9 mouse cellular contexts compared by ENCODE assay signal in the genomic region with DNA sequence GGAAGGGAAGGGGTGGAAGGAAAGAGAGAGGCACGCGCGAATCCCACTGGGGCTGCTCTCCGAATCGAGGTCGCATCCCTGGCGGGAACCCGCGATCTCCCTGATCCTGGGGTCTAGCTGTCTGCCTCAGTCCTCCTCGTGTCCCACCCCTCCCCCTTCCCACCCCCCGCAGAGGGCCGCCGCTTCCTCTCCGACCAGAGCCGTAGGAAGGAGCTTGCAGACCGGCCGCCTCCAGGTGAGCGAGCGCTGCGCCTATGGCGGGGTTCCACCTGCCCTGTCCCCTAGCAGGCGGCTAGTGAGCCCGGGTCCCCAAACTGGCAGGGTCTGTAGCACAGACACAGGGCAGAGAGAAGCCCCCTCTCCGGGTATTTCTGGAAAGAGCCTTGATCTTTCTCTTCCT. TPM values are rescaled to one million over a fixed set of nuclear protein-coding genes. Genes with fewer than 3 reads are reported as not detected.
DNase-seq lines count a peak whose midpoint lies in the region; ATAC-seq lines count a peak whose summit lies in the region.
"Had no signal": no experiment of that assay in that cellular context is flagged by ENCODE, and none has a peak within 500 bp of the region (broad histone marks: within the 10 kb centered on the region; RNA-seq: fewer than 3 reads in every experiment).

No protein-coding gene starts in this region.

- ATAC-seq in kidney, embryonic 15.5 days (replicated peaks; ENCODE audit: low FRiP score) = 0 out of 2 replicates have a peak, but pooled peaks have one; percentile 36
- ATAC-seq in forebrain, embryonic 12.5 days (ENCODE audit: low FRiP score) = peak; percentile 46; the same call in 1 of the 2 replicates
- no peak for ATAC-seq in limb, embryonic 15.5 days (ENCODE audit: insufficient number of reproducible peaks, low FRiP score, low TSS enrichment, low read depth)
- ATAC-seq in erythroblast, adult 5-6 weeks (replicated peaks; ENCODE audit: low FRiP score, poor library complexity, severe bottlenecking) = no peak

- H3K27ac ChIP-seq in kidney, embryonic 15.5 days = no peak overlapping the region
- H3K27ac ChIP-seq in forebrain, embryonic 12.5 days = no peak overlapping the region
- no peak overlapping the region for H3K27ac ChIP-seq in limb, embryonic 15.5 days

- peak overlapping the region; percentile 39; the same call in 1 of the 2 replicates for H3K9ac ChIP-seq in kidney, embryonic 15.5 days
- peak overlapping the region; percentile 44; the same call in 1 of the 2 replicates for H3K9ac ChIP-seq in forebrain, embryonic 12.5 days
- H3K9ac ChIP-seq in limb, embryonic 15.5 days = no peak overlapping the region

- H3K27me3 ChIP-seq in kidney, embryonic 15.5 days = peaks cover 43% of the 10 kb centered on the region
- H3K27me3 ChIP-seq in forebrain, embryonic 12.5 days = peaks cover 41% of the 10 kb centered on the region
- peaks cover 24% of the 10 kb centered on the region for H3K27me3 ChIP-seq in limb, embryonic 15.5 days
- H3K27me3 ChIP-seq: CH12.LX had no signal

- peak overlapping the region; percentile 39 for H3K4me3 ChIP-seq in kidney, embryonic 15.5 days (replicated peaks)
- H3K4me3 ChIP-seq in forebrain, embryonic 12.5 days (replicated peaks) = peak overlapping the region; percentile 36
- peak overlapping the region; percentile 11 for H3K4me3 ChIP-seq in limb, embryonic 15.5 days

- under 1% methylated on average over 24 of the region's 24 CpGs for whole genome bisulfite sequencing in kidney, embryonic 15.5 days
- WGBS in forebrain, embryonic 12.5 days = under 1% methylated on average over 24 of the region's 24 CpGs
- under 1% methylated on average over 24 of the region's 24 CpGs for WGBS in limb, embryonic 15.5 days

- no peak for DNase-seq in kidney, adult 8-10 months
- peak; percentile 37 for DNase-seq in retina, postnatal 1 day
- no peak for DNase-seq in adrenal gland, adult (ENCODE audit: inconsistent age in 2 of 2, low spot score in 1 of 2)
- no peak for DNase-seq in thymus, postnatal 10 days (ENCODE audit: low spot score in 2 of 2)

- H3K4me2 ChIP-seq in kidney, embryonic 15.5 days = peak overlapping the region; percentile 74
- H3K4me2 ChIP-seq in forebrain, embryonic 12.5 days = peak overlapping the region; percentile 60
- H3K4me2 ChIP-seq in limb, embryonic 15.5 days = peak overlapping the region; percentile 24; the same call in 1 of the 2 replicates

- no peaks in the 10 kb centered on the region for H3K9me3 ChIP-seq in kidney, embryonic 15.5 days (replicated peaks)
- H3K9me3 ChIP-seq in forebrain, embryonic 12.5 days = no peaks in the 10 kb centered on the region
- H3K9me3 ChIP-seq in limb, embryonic 15.5 days = no peaks in the 10 kb centered on the region

- no peaks in the 10 kb centered on the region for H3K36me3 ChIP-seq in kidney, embryonic 15.5 days
- H3K36me3 ChIP-seq in forebrain, embryonic 12.5 days (replicated peaks) = no peaks in the 10 kb centered on the region
- peaks cover 3% of the 10 kb centered on the region; the same call in 1 of the 2 replicates for H3K36me3 ChIP-seq in limb, embryonic 15.5 days

- H3K4me1 ChIP-seq in kidney, embryonic 15.5 days = peaks cover 12% of the 10 kb centered on the region
- H3K4me1 ChIP-seq in forebrain, embryonic 12.5 days = peaks cover 20% of the 10 kb centered on the region
- H3K4me1 ChIP-seq in limb, embryonic 15.5 days = peaks cover 5% of the 10 kb centered on the region

RNA-seq across cellular contexts. Expression of a gene that starts 1.4 kb away (rescaled TPM):
- polyA plus RNA-seq in kidney, embryonic 15.5 days (2015; fragmentation: Nextera tagmentation; extraction: Ambion mirVana) = 0.59 and 1.1 TPM in 2 replicates
- 0.46 and 1.0 TPM in 2 replicates for polyA plus RNA-seq in forebrain, embryonic 12.5 days (2016; fragmentation: Nextera tagmentation; extraction: Ambion mirVana)
- 0.65 and 0.76 TPM in 2 replicates for polyA plus RNA-seq in limb, embryonic 15.5 days (2015; fragmentation: Nextera tagmentation; extraction: Ambion mirVana)
- not detected in 2 replicates for total RNA-seq in erythroblast, adult 5-6 weeks (2015; ENCODE audit: low replicate concordance)
- total RNA-seq in erythroblast, adult 5-6 weeks (2017; ENCODE audit: low replicate concordance) = 1.8 TPM in 1 of 2 replicates, not detected in the other

RNA-seq across cellular contexts. Expression of a gene that starts 27.6 kb away (rescaled TPM):
- polyA plus RNA-seq in kidney, embryonic 15.5 days (2015; fragmentation: Nextera tagmentation; extraction: Ambion mirVana) = 101 and 103 TPM in 2 replicates
- 93.1 and 95.5 TPM in 2 replicates for polyA plus RNA-seq in forebrain, embryonic 12.5 days (2016; fragmentation: Nextera tagmentation; extraction: Ambion mirVana)
- 130 and 132 TPM in 2 replicates for polyA plus RNA-seq in limb, embryonic 15.5 days (2015; fragmentation: Nextera tagmentation; extraction: Ambion mirVana)
- 6.3 and 13.2 TPM in 2 replicates for total RNA-seq in erythroblast, adult 5-6 weeks (2015; ENCODE audit: low replicate concordance)
- total RNA-seq in erythroblast, adult 5-6 weeks (2017; ENCODE audit: low replicate concordance) = 9.1 and 10.7 TPM in 2 replicates

RNA-seq across cellular contexts. Expression of a gene that starts 27.7 kb away (rescaled TPM):
- 22.6 and 28.9 TPM in 2 replicates for polyA plus RNA-seq in kidney, embryonic 15.5 days (2015; fragmentation: Nextera tagmentation; extraction: Ambion mirVana)
- 42.1 and 45.2 TPM in 2 replicates for polyA plus RNA-seq in forebrain, embryonic 12.5 days (2016; fragmentation: Nextera tagmentation; extraction: Ambion mirVana)
- polyA plus RNA-seq in limb, embryonic 15.5 days (2015; fragmentation: Nextera tagmentation; extraction: Ambion mirVana) = 25.8 and 26.5 TPM in 2 replicates
- 2.7 and 7.1 TPM in 2 replicates for total RNA-seq in erythroblast, adult 5-6 weeks (2015; ENCODE audit: low replicate concordance)
- total RNA-seq in erythroblast, adult 5-6 weeks (2017; ENCODE audit: low replicate concordance) = 7.9 and 8.8 TPM in 2 replicates

RNA-seq across cellular contexts. Expression of a gene that starts 58.3 kb away (rescaled TPM):
- 0.23 and 1.3 TPM in 2 replicates for polyA plus RNA-seq in kidney, embryonic 15.5 days (2015; fragmentation: Nextera tagmentation; extraction: Ambion mirVana)
- polyA plus RNA-seq in forebrain, embryonic 12.5 days (2016; fragmentation: Nextera tagmentation; extraction: Ambion mirVana) = not detected in 2 replicates
- polyA plus RNA-seq in limb, embryonic 15.5 days (2015; fragmentation: Nextera tagmentation; extraction: Ambion mirVana) = not detected in 2 replicates
- total RNA-seq in erythroblast, adult 5-6 weeks (2015; ENCODE audit: low replicate concordance) = not detected in 2 replicates
- total RNA-seq in erythroblast, adult 5-6 weeks (2017; ENCODE audit: low replicate concordance) = not detected in 2 replicates
- total RNA-seq: CH12.LX had no signal

Comparison
In these comparisons a context has a peak if more than half of its experiments do, and no peak if none do; other contexts are left out.
1. ATAC-seq: peak in kidney, embryonic 15.5 days (single experiment) and forebrain, embryonic 12.5 days (single experiment); none in limb, embryonic 15.5 days (single experiment) and erythroblast, adult 5-6 weeks (single experiment).
2. H3K4me2 ChIP-seq: peak in every context shown above with its lines; median percentile 74 in kidney, embryonic 15.5 days; 60 in forebrain, embryonic 12.5 days; 24 in limb, embryonic 15.5 days.
3. Peak in every context shown above with its lines, with median percentiles within 50 percentile points of each other: H3K4me3 ChIP-seq.